Mouse (Mus musculus): ENCODE data around the gene Rasal2.

- TF ChIP-seq POLR2A (IDR thresholded peaks at IDR 0.05; ENCODE audit: borderline replicate concordance, extremely low read depth, insufficient read depth, insufficient read length, poor library complexity, severe bottlenecking) = no peak
- TF ChIP-seq CTCF (IDR thresholded peaks at IDR 0.05; ENCODE audit: borderline replicate concordance, extremely low read depth, insufficient read depth, insufficient read length) = no peak
Measured at GRCm38 (mm10) chr1:157448164-157448804, 35.9 kb upstream of the Rasal2 start.
